ENCODE assay signal across 29 mouse cellular contexts in genomic region chr2:142401359-142401758, GRCm38 (mm10).
DNase-seq lines count a peak whose midpoint lies in the region; TF ChIP-seq lines count a peak whose summit lies in the region.
"Had no signal": no experiment of that assay in that cellular context is flagged by ENCODE, and none has a peak within 500 bp of the region (broad histone marks: within the 10 kb centered on the region; RNA-seq: fewer than 3 reads in every experiment).

No protein-coding gene starts in this region.

- H3K27ac ChIP-seq in left cerebral cortex, adult 2 months: peak overlapping the region; percentile 57
- H3K27ac ChIP-seq: embryonic facial prominence, embryonic 12.5 days; forebrain, embryonic 15.5 days; gastrocnemius, adult 2 months; hindbrain, embryonic 13.5 days; limb, embryonic 12.5 days; macrophage; midbrain, embryonic 13.5 days; neural tube, embryonic 15.5 days; stomach, postnatal 0 days had no signal

- no peak overlapping the region for H3K4me3 ChIP-seq in left cerebral cortex, adult 2 months
- H3K4me3 ChIP-seq: embryonic facial prominence, embryonic 12.5 days; forebrain, embryonic 15.5 days; gastrocnemius, adult 2 months; heart, embryonic 12.5 days; hindbrain, embryonic 13.5 days; limb, embryonic 12.5 days; midbrain, embryonic 13.5 days; neural tube, embryonic 15.5 days had no signal

- intact Hi-C loops in left cerebral cortex, adult 2 months (cut with DNase I): loop anchor here (5.0 kb wide), 2 partner anchors 139 to 1734 kb away; no protein-coding TSS in a partner anchor
- intact Hi-C loops in left cerebral cortex, postnatal 25 days (cut with DNase I): loop anchor here (5.0 to 10.0 kb wide), 4 partner anchors 69 to 321 kb away; no protein-coding TSS in a partner anchor

- no peak for TF ChIP-seq CTCF in left cerebral cortex, adult 2 months (IDR thresholded peaks at IDR 0.05)

- DNase-seq in cerebellum, postnatal 14 days: peak; percentile 26 to 37
- no peak for DNase-seq in cerebellum, adult 9-11 months
- DNase-seq in left cerebral cortex, adult 2 months (ENCODE audit: extremely low spot score in 1 of 2, low spot score in 2 of 2): no peak
- no peak for DNase-seq in left cerebral cortex, postnatal 25 days (ENCODE audit: low spot score in 2 of 2)
- DNase-seq in retina, postnatal 1 day: peak; percentile 14
- DNase-seq in retina, embryonic 14.5 days (ENCODE audit: low spot score): no peak
- DNase-seq in right cerebral cortex, adult 2 months (ENCODE audit: low spot score in 2 of 2): no peak
- DNase-seq: adrenal gland, adult 2 months; adrenal gland, postnatal 36 days; embryo, embryonic 11 days; gastrocnemius, adult 2 months; gastrocnemius, postnatal 36 days; heart, adult 18-20 months; heart, postnatal 4 days; kidney, adult 9 months; kidney, postnatal 14 days; right cerebral cortex, adult 18-20 months; right cerebral cortex, postnatal 4 days; thymus, adult 18-20 months; thymus, postnatal 36 days had no signal

Comparison
In these comparisons a context has a peak if more than half of its experiments do, and no peak if none do; other contexts are left out.
1. DNase-seq: peak in cerebellum, postnatal 14 days (2 of 2) and retina, postnatal 1 day (single experiment); none in cerebellum, adult 9-11 months (single experiment), left cerebral cortex, adult 2 months (0 of 2), left cerebral cortex, postnatal 25 days (0 of 2), retina, embryonic 14.5 days (single experiment) and right cerebral cortex, adult 2 months (0 of 2).